Comparison of ENCODE assay signal across 27 mouse cellular contexts in the genomic region with DNA sequence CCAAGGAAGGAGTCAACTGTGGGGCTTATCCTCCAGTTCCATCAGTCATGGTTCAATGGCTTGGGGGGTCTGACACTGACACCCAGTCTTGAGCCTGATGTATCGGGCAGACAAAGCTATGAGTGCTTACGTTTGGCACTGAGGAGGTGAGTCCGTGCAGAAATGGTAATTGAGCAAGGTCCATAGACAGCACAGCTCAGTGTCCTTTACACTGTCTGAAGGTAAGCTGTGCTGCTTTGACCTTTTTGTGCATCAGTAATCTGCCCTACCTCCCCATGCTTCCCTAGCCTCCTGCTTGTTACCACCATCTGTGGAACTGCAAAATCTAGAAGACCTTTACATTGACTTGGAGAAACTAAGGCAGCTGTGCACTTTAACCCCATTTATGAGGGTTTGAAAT.
A peak's percentile ranks its signal among the peaks of the same experiment; 100 is the strongest.
DNase-seq lines count a peak whose midpoint lies in the region; ATAC-seq and TF ChIP-seq lines count a peak whose summit lies in the region.
"Had no signal": no experiment of that assay in that cellular context is flagged by ENCODE, and none has a peak within 500 bp of the region (broad histone marks: within the 10 kb centered on the region; RNA-seq: fewer than 3 reads in every experiment).

No protein-coding gene starts in this region.

- no peak for TF ChIP-seq POLR2A in kidney, adult 2 months (IDR thresholded peaks at IDR 0.05; ENCODE audit: low read depth, low read length)
- no peak for TF ChIP-seq POLR2A in olfactory bulb, adult 2 months (IDR thresholded peaks at IDR 0.05; ENCODE audit: insufficient read depth, low read depth, low read length)

- no peak overlapping the region for H3K4me2 ChIP-seq in kidney, embryonic 14.5 days (replicated peaks; ENCODE audit: low read depth, low read length)
- H3K4me2 ChIP-seq in neural tube, embryonic 13.5 days: no peak overlapping the region
- H3K4me2 ChIP-seq: heart, embryonic 12.5 days; midbrain, embryonic 13.5 days had no signal

- H3K27ac ChIP-seq in kidney, adult 2 months (ENCODE audit: insufficient read depth, low read depth, low read length): peak overlapping the region; percentile 7; the same call in 1 of the 2 replicates
- H3K27ac ChIP-seq in kidney, embryonic 14.5 days (ENCODE audit: low read depth, low read length): no peak overlapping the region
- H3K27ac ChIP-seq in neural tube, embryonic 13.5 days (replicated peaks): peak overlapping the region; percentile 11; the same call in 1 of the 2 replicates
- peak overlapping the region; percentile 61 for H3K27ac ChIP-seq in olfactory bulb, adult 2 months (ENCODE audit: insufficient read depth, low read depth, low read length)
- H3K27ac ChIP-seq: heart, adult 2 months; liver, embryonic 14.5 days; macrophage; midbrain, embryonic 13.5 days; stomach, postnatal 0 days had no signal

- 46% methylated on average over 3 of the region's 3 CpGs for WGBS in kidney, adult 2 months
- 59% methylated on average over 3 of the region's 3 CpGs for WGBS in kidney, embryonic 14.5 days
- 73% methylated on average over 3 of the region's 3 CpGs for WGBS in neural tube, embryonic 13.5 days
- 76% methylated on average over 3 of the region's 3 CpGs for WGBS in olfactory bulb, adult 2 months

- peak; percentile 82 for DNase-seq in heart, adult 11 months
- no peak for DNase-seq in heart, postnatal 14 days
- DNase-seq in kidney, adult 2 months: peak; percentile 71
- no peak for DNase-seq in neural tube, embryonic 10.5 days (ENCODE audit: extremely low spot score, low spot score)
- DNase-seq in urinary bladder, adult 2 months (ENCODE audit: low spot score): no peak
- DNase-seq: adrenal gland, postnatal 36 days; cerebellum, adult 2 months; cerebellum, postnatal 14 days; gastrocnemius, postnatal 25 days; heart, adult 2 months; liver; lung, adult 2 months; lung, postnatal 10 days; right cerebral cortex, postnatal 4 days; thymus, adult 2 months; thymus, postnatal 4 days had no signal

- no peak for ATAC-seq in kidney, embryonic 14.5 days (ENCODE audit: low FRiP score, low TSS enrichment)
- no peak for ATAC-seq in neural tube, embryonic 13.5 days (ENCODE audit: low read depth)
- ATAC-seq: CD4-positive, CD25-positive, alpha-beta regulatory T cell, adult 4 months; intestine, embryonic 16.5 days; midbrain, embryonic 13.5 days had no signal

- intact Hi-C loops in heart, postnatal 14 days (cut with DNase I): no loop called here

- H3K9me3 ChIP-seq in kidney, embryonic 14.5 days (ENCODE audit: control insufficient read depth, low read length): no peaks in the 10 kb centered on the region
- no peaks in the 10 kb centered on the region for H3K9me3 ChIP-seq in neural tube, embryonic 13.5 days
- H3K9me3 ChIP-seq: heart, embryonic 12.5 days; midbrain, embryonic 13.5 days had no signal

- no peaks in the 10 kb centered on the region for H3K36me3 ChIP-seq in kidney, adult 2 months (ENCODE audit: control insufficient read depth, insufficient read depth, low read length)
- no peaks in the 10 kb centered on the region for H3K36me3 ChIP-seq in kidney, embryonic 14.5 days (ENCODE audit: control insufficient read depth, insufficient read depth, low read length)
- H3K36me3 ChIP-seq in neural tube, embryonic 13.5 days: no peaks in the 10 kb centered on the region
- H3K36me3 ChIP-seq: heart, embryonic 12.5 days; midbrain, embryonic 13.5 days had no signal

- H3K27me3 ChIP-seq in kidney, adult 2 months (replicated peaks; ENCODE audit: control insufficient read depth, insufficient read depth, low read length): no peaks in the 10 kb centered on the region
- H3K27me3 ChIP-seq in kidney, embryonic 14.5 days (ENCODE audit: control insufficient read depth, insufficient read depth, low read length): no peaks in the 10 kb centered on the region
- no peaks in the 10 kb centered on the region for H3K27me3 ChIP-seq in neural tube, embryonic 13.5 days
- H3K27me3 ChIP-seq: heart, embryonic 12.5 days; midbrain, embryonic 13.5 days had no signal

- no peak overlapping the region for H3K9ac ChIP-seq in kidney, embryonic 14.5 days (ENCODE audit: low read depth, low read length)
- H3K9ac ChIP-seq in neural tube, embryonic 13.5 days: no peak overlapping the region
- H3K9ac ChIP-seq: heart, embryonic 12.5 days; liver, embryonic 14.5 days; midbrain, embryonic 13.5 days had no signal

- no peak overlapping the region for H3K4me3 ChIP-seq in kidney, adult 2 months (ENCODE audit: insufficient read depth, low read depth, low read length)
- H3K4me3 ChIP-seq in kidney, embryonic 14.5 days (ENCODE audit: low read length): no peak overlapping the region
- no peak overlapping the region for H3K4me3 ChIP-seq in neural tube, embryonic 13.5 days
- H3K4me3 ChIP-seq in olfactory bulb, adult 2 months (ENCODE audit: insufficient read depth, low read depth, low read length): no peak overlapping the region
- H3K4me3 ChIP-seq: erythroblast, embryonic 14.5 days; heart, adult 2 months; heart, embryonic 12.5 days; midbrain, embryonic 13.5 days had no signal

- peaks cover 26% of the 10 kb centered on the region for H3K4me1 ChIP-seq in kidney, adult 2 months (ENCODE audit: control insufficient read depth, insufficient read depth, low read length)
- H3K4me1 ChIP-seq in kidney, embryonic 14.5 days (ENCODE audit: control insufficient read depth, insufficient read depth, low read length): 0 out of 2 replicates have a peak, but pooled peaks cover 6% of the 10 kb centered on the region
- H3K4me1 ChIP-seq in neural tube, embryonic 13.5 days (replicated peaks): peaks cover 37% of the 10 kb centered on the region
- peaks cover 16% of the 10 kb centered on the region for H3K4me1 ChIP-seq in olfactory bulb, adult 2 months (ENCODE audit: control insufficient read depth, insufficient read depth, low read length)

- TF ChIP-seq CTCF in kidney, adult 2 months (conservative IDR thresholded peaks at IDR 0.05; ENCODE audit: insufficient read depth, insufficient read length, low read depth, low read length): no peak
- TF ChIP-seq CTCF in olfactory bulb, adult 2 months (IDR thresholded peaks at IDR 0.05; ENCODE audit: insufficient read depth, low read depth, low read length): no peak

Comparison
In these comparisons a context has a peak if more than half of its experiments do, and no peak if none do; other contexts are left out.
1. DNase-seq: peak in heart, adult 11 months (single experiment) and kidney, adult 2 months (single experiment); none in heart, postnatal 14 days (0 of 2), neural tube, embryonic 10.5 days (single experiment) and urinary bladder, adult 2 months (single experiment).